Mouse (Mus musculus) c-Kit-positive CD71-positive TER-119-positive erythroid progenitor cells, embryonic 14.5 days (primary cell): Measurements from ENCODE around the gene Edc4.

Experiments
- DNase-seq: peaks from one replicate; pipeline ENCODE4 v3.0.0-alpha.2; 2013; ENCODE audit warnings: low spot score

Gene Edc4

GRCm38 (mm10) chr8:105942542-105942941 lies 61.9 kb downstream of the Edc4 start:
- no peak for DNase-seq

- no peak for DNase-seq
Observed at GRCm38 (mm10) chr8:105943321-105943739, 62.6 kb downstream of the Edc4 start, which contains the start of gene Lcat. Lcat (minus strand) TSS chr8:105943382.
